24 mouse cellular contexts compared by ENCODE assay signal in the genomic region with DNA sequence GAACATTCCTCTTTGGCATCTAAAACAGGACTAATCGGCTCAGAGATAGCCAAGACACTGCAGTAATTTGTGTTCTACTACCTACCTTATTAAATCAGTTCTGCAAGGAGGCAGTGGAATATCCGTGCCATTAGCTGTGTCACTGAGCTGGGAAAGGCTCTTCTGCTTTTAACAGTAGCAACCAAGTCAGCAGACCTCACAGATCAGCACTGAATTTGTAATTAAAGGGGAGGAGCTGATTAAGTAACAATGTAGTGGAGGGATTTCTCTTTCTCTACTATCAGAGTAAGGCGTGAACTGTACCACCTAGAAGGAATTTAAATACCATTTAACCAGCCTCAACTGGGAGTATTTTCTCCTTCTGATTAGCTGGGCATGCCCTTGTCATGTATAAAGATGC.
DNase-seq lines count a peak whose midpoint lies in the region; ATAC-seq and TF ChIP-seq lines count a peak whose summit lies in the region.
"Had no signal": no experiment of that assay in that cellular context is flagged by ENCODE, and none has a peak within 500 bp of the region (broad histone marks: within the 10 kb centered on the region; RNA-seq: fewer than 3 reads in every experiment).

No protein-coding gene starts in this region.

- H3K4me1 ChIP-seq in forebrain, embryonic 14.5 days (ENCODE audit: control insufficient read depth, insufficient read depth, low read length) = no peaks in the 10 kb centered on the region
- H3K4me1 ChIP-seq in forebrain, embryonic 13.5 days = no peaks in the 10 kb centered on the region
- H3K4me1 ChIP-seq: embryonic facial prominence, embryonic 15.5 days; forebrain, embryonic 12.5 days; heart, embryonic 10.5 days; hindbrain, embryonic 13.5 days; intestine, embryonic 15.5 days had no signal

- H3K36me3 ChIP-seq in forebrain, embryonic 14.5 days (ENCODE audit: control insufficient read depth, insufficient read depth, low read length) = no peaks in the 10 kb centered on the region
- H3K36me3 ChIP-seq in forebrain, embryonic 13.5 days (ENCODE audit: poor library complexity, severe bottlenecking) = no peaks in the 10 kb centered on the region
- H3K36me3 ChIP-seq: embryonic facial prominence, embryonic 15.5 days; forebrain, embryonic 12.5 days; G1E; heart, embryonic 10.5 days; hindbrain, embryonic 13.5 days; intestine, embryonic 15.5 days had no signal

- H3K9me3 ChIP-seq in forebrain, embryonic 14.5 days (replicated peaks; ENCODE audit: control insufficient read depth, low read length) = no peaks in the 10 kb centered on the region
- H3K9me3 ChIP-seq in forebrain, embryonic 13.5 days (replicated peaks) = no peaks in the 10 kb centered on the region
- H3K9me3 ChIP-seq: embryonic facial prominence, embryonic 15.5 days; forebrain, embryonic 12.5 days; heart, embryonic 10.5 days; hindbrain, embryonic 13.5 days; intestine, embryonic 15.5 days had no signal

- 59% methylated on average over 3 of the region's 3 CpGs for WGBS in forebrain, embryonic 14.5 days
- 67% methylated on average over 3 of the region's 3 CpGs for WGBS in forebrain, embryonic 13.5 days

- H3K4me3 ChIP-seq in forebrain, embryonic 14.5 days (ENCODE audit: low read depth, low read length) = no peak overlapping the region
- H3K4me3 ChIP-seq in forebrain, embryonic 13.5 days = no peak overlapping the region
- H3K4me3 ChIP-seq in layer of hippocampus, adult 2 months = no peak overlapping the region
- H3K4me3 ChIP-seq: embryonic facial prominence, embryonic 15.5 days; erythroblast, embryonic 14.5 days; forebrain, embryonic 12.5 days; heart, embryonic 10.5 days; hindbrain, embryonic 13.5 days; intestine, embryonic 15.5 days had no signal

- H3K4me2 ChIP-seq in forebrain, embryonic 14.5 days (ENCODE audit: low read length) = no peak overlapping the region
- H3K4me2 ChIP-seq in forebrain, embryonic 13.5 days = no peak overlapping the region
- H3K4me2 ChIP-seq: embryonic facial prominence, embryonic 15.5 days; forebrain, embryonic 12.5 days; hindbrain, embryonic 13.5 days; intestine, embryonic 15.5 days had no signal

- no peaks in the 10 kb centered on the region for H3K27me3 ChIP-seq in forebrain, embryonic 14.5 days (replicated peaks; ENCODE audit: control insufficient read depth, insufficient read depth, low read length)
- H3K27me3 ChIP-seq in forebrain, embryonic 13.5 days = no peaks in the 10 kb centered on the region
- H3K27me3 ChIP-seq: embryonic facial prominence, embryonic 15.5 days; forebrain, embryonic 12.5 days; hindbrain, embryonic 13.5 days; intestine, embryonic 15.5 days had no signal

- no peak overlapping the region for H3K9ac ChIP-seq in forebrain, embryonic 14.5 days (ENCODE audit: low read length)
- no peak overlapping the region for H3K9ac ChIP-seq in forebrain, embryonic 13.5 days
- H3K9ac ChIP-seq: embryonic facial prominence, embryonic 15.5 days; forebrain, embryonic 12.5 days; hindbrain, embryonic 13.5 days; intestine, embryonic 15.5 days had no signal

- no peak for ATAC-seq in forebrain, embryonic 14.5 days
- no peak for ATAC-seq in forebrain, embryonic 13.5 days
- ATAC-seq: CD4-positive, CD25-positive, alpha-beta regulatory T cell, adult 4 months; intestine, embryonic 15.5 days had no signal

- H3K27ac ChIP-seq in forebrain, embryonic 14.5 days (ENCODE audit: low read depth, low read length) = no peak overlapping the region
- H3K27ac ChIP-seq in forebrain, embryonic 13.5 days = no peak overlapping the region
- peak overlapping the region; percentile 75 for H3K27ac ChIP-seq in layer of hippocampus, adult 2 months
- H3K27ac ChIP-seq: embryonic facial prominence, embryonic 15.5 days; forebrain, embryonic 12.5 days; heart, embryonic 10.5 days; hindbrain, embryonic 13.5 days; intestine, embryonic 15.5 days had no signal

- DNase-seq in forebrain, embryonic 14.5 days (ENCODE audit: low spot score) = peak; percentile 6
- DNase-seq in layer of hippocampus, adult 2 months (ENCODE audit: low spot score in 2 of 2) = no peak
- no peak for DNase-seq in layer of hippocampus, adult 9-10 months (ENCODE audit: low spot score)
- DNase-seq in R1 (ENCODE audit: low read depth, low spot score) = peak; percentile 8
- peak; percentile 31 for DNase-seq in telencephalon, adult 2 months (ENCODE audit: low read depth, low spot score)
- no peak for DNase-seq in thymus, adult 18-20 months
- DNase-seq: adrenal gland, postnatal 10 days; B cell, adult 2 months; cerebellum, adult 18-20 months; cerebellum, adult 9-11 months; embryo, embryonic 11 days; gastrocnemius, postnatal 10 days; heart, adult 18-20 months; heart, postnatal 10 days; heart, postnatal 4 days had no signal

- TF ChIP-seq CTCF in layer of hippocampus, adult 2 months (conservative IDR thresholded peaks at IDR 0.05) = no peak

Comparison
In these comparisons a context has a peak if more than half of its experiments do, and no peak if none do; other contexts are left out.
1. DNase-seq: peak in forebrain, embryonic 14.5 days (single experiment), R1 (single experiment) and telencephalon, adult 2 months (single experiment); none in layer of hippocampus, adult 2 months (0 of 2), layer of hippocampus, adult 9-10 months (single experiment) and thymus, adult 18-20 months (0 of 2).